Mouse (Mus musculus): Measurements from ENCODE around the gene Arih1.
A peak's percentile ranks its signal among the peaks of the same experiment; 100 is the strongest.

DNA sequence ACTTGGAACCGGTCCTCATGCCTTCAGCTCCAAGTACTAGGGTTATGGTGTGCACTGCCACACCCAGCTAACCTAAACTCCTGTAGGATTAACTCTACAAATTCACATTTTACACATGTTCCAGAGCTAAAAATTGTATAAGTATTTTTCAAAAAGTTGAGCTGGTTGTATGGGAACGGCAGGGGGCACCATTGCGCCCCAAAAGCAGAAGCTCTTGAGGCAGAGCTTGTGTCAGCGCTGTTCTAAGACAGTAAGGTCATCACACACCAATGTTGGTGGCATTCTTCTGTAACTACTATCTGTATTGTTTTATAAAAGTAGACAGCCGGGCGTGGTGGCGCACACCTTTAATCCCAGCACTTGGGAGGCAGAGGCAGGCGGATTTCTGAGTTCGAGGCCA lies 146.4 kb downstream of the Arih1 start:
- TF ChIP-seq CTCF (IDR thresholded peaks at IDR 0.05; ENCODE audit: extremely low read depth, insufficient read depth, low read length) (peak; percentile 58), POLR2A (IDR thresholded peaks at IDR 0.05; ENCODE audit: extremely low read depth, insufficient read depth, low read length) (no peak)

Measured in cortical plate, adult 2 months (tissue).